Mouse (Mus musculus): ENCODE data around the gene Rab3c.
A peak's percentile ranks its signal among the peaks of the same experiment; 100 is the strongest.

The Rab3c gene

GRCm38 (mm10) chr13:110083961-110084360 lies 196.8 kb downstream of the Rab3c start:
- DNase-seq, result no peak

- DNase-seq, result no peak
Measured at GRCm38 (mm10) chr13:110081174-110081573, 199.6 kb downstream of the Rab3c start.

GRCm38 (mm10) chr13:110075587-110075986 lies 205.2 kb downstream of the Rab3c start:
- no peak for DNase-seq

- DNase-seq, result no peak
Measured at GRCm38 (mm10) chr13:110074180-110074579, 206.6 kb downstream of the Rab3c start.

- DNase-seq, result no peak
Measured at GRCm38 (mm10) chr13:110067149-110067548, 213.6 kb downstream of the Rab3c start.

- DNase-seq, result no peak
Measured at GRCm38 (mm10) chr13:110066674-110067073, 214.1 kb downstream of the Rab3c start.

- DNase-seq, result peak; percentile 19 to 57
Measured at GRCm38 (mm10) chr13:110062835-110063411, 217.9 kb downstream of the Rab3c start.

GRCm38 (mm10) chr13:110062288-110062687 lies 218.5 kb downstream of the Rab3c start:
- DNase-seq, result peak in 1 of 2 experiments; percentile 9

GRCm38 (mm10) chr13:110054538-110054937 lies 226.3 kb downstream of the Rab3c start:
- DNase-seq, result no peak

GRCm38 (mm10) chr13:110048767-110049434 lies 231.9 kb downstream of the Rab3c start:
- no peak for DNase-seq

GRCm38 (mm10) chr13:110044418-110044817 lies 236.4 kb downstream of the Rab3c start:
- DNase-seq, result no peak

GRCm38 (mm10) chr13:110039779-110040498 lies 240.9 kb downstream of the Rab3c start:
- DNase-seq, result peak in 1 of 2 experiments; percentile 9

- no peak for DNase-seq
Measured at GRCm38 (mm10) chr13:110039170-110039569, 241.6 kb downstream of the Rab3c start.

GRCm38 (mm10) chr13:110038521-110038920 lies 242.3 kb downstream of the Rab3c start:
- no peak for DNase-seq

GRCm38 (mm10) chr13:110034885-110035284 lies 245.9 kb downstream of the Rab3c start:
- no peak for DNase-seq

- DNase-seq, result no peak
Measured at GRCm38 (mm10) chr13:110034041-110034440, 246.8 kb downstream of the Rab3c start.

GRCm38 (mm10) chr13:110031886-110032285 lies 248.9 kb downstream of the Rab3c start:
- DNase-seq, result no peak

GRCm38 (mm10) chr13:110031061-110031460 lies 249.7 kb downstream of the Rab3c start:
- no peak for DNase-seq

GRCm38 (mm10) chr13:110024381-110025161 lies 256.2 kb downstream of the Rab3c start:
- DNase-seq, result peak in 1 of 2 experiments; percentile 5

GRCm38 (mm10) chr13:110023031-110023430 lies 257.8 kb downstream of the Rab3c start:
- DNase-seq, result no peak

GRCm38 (mm10) chr13:110019774-110020173 lies 261.0 kb downstream of the Rab3c start:
- no peak for DNase-seq

- no peak for DNase-seq
Measured at GRCm38 (mm10) chr13:110018941-110019743, 261.7 kb downstream of the Rab3c start.

Measured in lung, adult 18-20 months (tissue).